Mouse (Mus musculus): ENCODE measurements around the gene Btbd1. TPM values are rescaled to one million over a fixed set of nuclear protein-coding genes. Genes with fewer than 3 reads are reported as not detected.
A peak's percentile ranks its signal among the peaks of the same experiment; 100 is the strongest.

Gene Btbd1
- polyA plus RNA-seq, 1 experiment from 2014 or later = 100 TPM

GRCm38 (mm10) chr7:81855694-81856093 is 26.5 kb upstream of the Btbd1 start, which contains the start of gene Gm10160:
Gene Gm10160 (minus strand): TSS chr7:81855794.
- WGBS = 80% methylated on average over 1 of the region's 1 CpGs
- no peak within 1 kb of the TSS for H3K27ac ChIP-seq (ENCODE audit: low read depth, low read length)
- no peaks in the 10 kb centered on the region for H3K36me3 ChIP-seq (ENCODE audit: control insufficient read depth, insufficient read depth, low read length)

GRCm38 (mm10) chr7:81854568-81855307 is 25.5 kb upstream of the Btbd1 start:
- H3K36me3 ChIP-seq (ENCODE audit: control insufficient read depth, insufficient read depth, low read length) = no peaks in the 10 kb centered on the region
- no peaks in the 10 kb centered on the region for H3K9me3 ChIP-seq (ENCODE audit: control insufficient read depth, low read length)
- ATAC-seq (ENCODE audit: insufficient read depth, low FRiP score, low TSS enrichment) (no peak), DNase-seq (ENCODE audit: low spot score) (no peak)
- no peak overlapping the region for H3K9ac ChIP-seq (ENCODE audit: low read length)
- H3K27ac ChIP-seq (ENCODE audit: low read depth, low read length) = no peak overlapping the region
- H3K4me3 ChIP-seq (ENCODE audit: low read depth, low read length) = no peak overlapping the region
- H3K27me3 ChIP-seq (ENCODE audit: control insufficient read depth, insufficient read depth, low read length) = no peaks in the 10 kb centered on the region
- no peaks in the 10 kb centered on the region for H3K4me1 ChIP-seq (ENCODE audit: control insufficient read depth, insufficient read depth, low read length)
- H3K4me2 ChIP-seq (ENCODE audit: low read depth) = no peak overlapping the region
- 76% methylated on average over 8 of the region's 8 CpGs for WGBS

More at GRCm38 (mm10) chr7:81855694-81856093, 26.5 kb upstream of the Btbd1 start, which contains the start of gene Gm10160:
- Histone ChIP-seq H3K4me1 (ENCODE audit: control insufficient read depth, insufficient read depth, low read length) (no peaks in the 10 kb centered on the region), H3K9ac (ENCODE audit: low read length) (no peak within 1 kb of the TSS), H3K4me2 (ENCODE audit: low read depth) (no peak within 1 kb of the TSS), H3K9me3 (ENCODE audit: control insufficient read depth, low read length) (no peaks in the 10 kb centered on the region), H3K27me3 (ENCODE audit: control insufficient read depth, insufficient read depth, low read length) (0 out of 2 replicates have a peak, but pooled peaks cover 2% of the 10 kb centered on the region), H3K4me3 (ENCODE audit: low read depth, low read length) (no peak within 1 kb of the TSS)
- no peak for ATAC-seq (ENCODE audit: insufficient read depth, low FRiP score, low TSS enrichment)
- no peak for DNase-seq (ENCODE audit: low spot score)

- H3K4me2 ChIP-seq (ENCODE audit: low read depth) = no peak overlapping the region
- H3K4me1 ChIP-seq (ENCODE audit: control insufficient read depth, insufficient read depth, low read length) = no peaks in the 10 kb centered on the region
- no peaks in the 10 kb centered on the region for H3K36me3 ChIP-seq (ENCODE audit: control insufficient read depth, insufficient read depth, low read length)
- no peak overlapping the region for H3K27ac ChIP-seq (ENCODE audit: low read depth, low read length)
- no peaks in the 10 kb centered on the region for H3K27me3 ChIP-seq (ENCODE audit: control insufficient read depth, insufficient read depth, low read length)
- H3K9me3 ChIP-seq (ENCODE audit: control insufficient read depth, low read length) = no peaks in the 10 kb centered on the region
- DNase-seq (ENCODE audit: low spot score) = no peak
- no peak overlapping the region for H3K4me3 ChIP-seq (ENCODE audit: low read depth, low read length)
- WGBS = 94% methylated on average over 3 of the region's 3 CpGs
- H3K9ac ChIP-seq (ENCODE audit: low read length) = no peak overlapping the region
- no peak for ATAC-seq (ENCODE audit: insufficient read depth, low FRiP score, low TSS enrichment)
Measured at GRCm38 (mm10) chr7:81851706-81852105, 22.5 kb upstream of the Btbd1 start.

GRCm38 (mm10) chr7:81850171-81850570 is 20.9 kb upstream of the Btbd1 start:
- H3K27me3 ChIP-seq (ENCODE audit: control insufficient read depth, insufficient read depth, low read length) = no peaks in the 10 kb centered on the region

GRCm38 (mm10) chr7:81849633-81850032 is 20.4 kb upstream of the Btbd1 start:
- 86% methylated on average over 7 of the region's 7 CpGs for WGBS
- Histone ChIP-seq H3K36me3 (ENCODE audit: control insufficient read depth, insufficient read depth, low read length) (no peaks in the 10 kb centered on the region), H3K27ac (ENCODE audit: low read depth, low read length) (no peak overlapping the region), H3K4me1 (ENCODE audit: control insufficient read depth, insufficient read depth, low read length) (no peaks in the 10 kb centered on the region), H3K27me3 (ENCODE audit: control insufficient read depth, insufficient read depth, low read length) (no peaks in the 10 kb centered on the region), H3K4me3 (ENCODE audit: low read depth, low read length) (no peak overlapping the region), H3K9ac (ENCODE audit: low read length) (no peak overlapping the region), H3K9me3 (ENCODE audit: control insufficient read depth, low read length) (no peaks in the 10 kb centered on the region), H3K4me2 (ENCODE audit: low read depth) (no peak overlapping the region)
- no peak for ATAC-seq (ENCODE audit: insufficient read depth, low FRiP score, low TSS enrichment)
- DNase-seq (ENCODE audit: low spot score) = no peak

More at GRCm38 (mm10) chr7:81850171-81850570, 20.9 kb upstream of the Btbd1 start:
- Histone ChIP-seq H3K4me1 (ENCODE audit: control insufficient read depth, insufficient read depth, low read length) (no peaks in the 10 kb centered on the region), H3K4me2 (ENCODE audit: low read depth) (no peak overlapping the region), H3K9ac (ENCODE audit: low read length) (no peak overlapping the region), H3K9me3 (ENCODE audit: control insufficient read depth, low read length) (no peaks in the 10 kb centered on the region), H3K27ac (ENCODE audit: low read depth, low read length) (no peak overlapping the region), H3K36me3 (ENCODE audit: control insufficient read depth, insufficient read depth, low read length) (no peaks in the 10 kb centered on the region), H3K4me3 (ENCODE audit: low read depth, low read length) (no peak overlapping the region)
- ATAC-seq (ENCODE audit: insufficient read depth, low FRiP score, low TSS enrichment) = no peak
- DNase-seq (ENCODE audit: low spot score) = no peak
- 85% methylated on average over 6 of the region's 6 CpGs for WGBS

GRCm38 (mm10) chr7:81849214-81849613 is 20.0 kb upstream of the Btbd1 start:
- ATAC-seq (ENCODE audit: insufficient read depth, low FRiP score, low TSS enrichment) (no peak), DNase-seq (ENCODE audit: low spot score) (no peak)
- no peak overlapping the region for H3K27ac ChIP-seq (ENCODE audit: low read depth, low read length)
- no peaks in the 10 kb centered on the region for H3K9me3 ChIP-seq (ENCODE audit: control insufficient read depth, low read length)
- no peaks in the 10 kb centered on the region for H3K36me3 ChIP-seq (ENCODE audit: control insufficient read depth, insufficient read depth, low read length)
- no peak overlapping the region for H3K9ac ChIP-seq (ENCODE audit: low read length)
- H3K4me2 ChIP-seq (ENCODE audit: low read depth) = no peak overlapping the region
- H3K4me3 ChIP-seq (ENCODE audit: low read depth, low read length) = no peak overlapping the region
- no peaks in the 10 kb centered on the region for H3K27me3 ChIP-seq (ENCODE audit: control insufficient read depth, insufficient read depth, low read length)
- no peaks in the 10 kb centered on the region for H3K4me1 ChIP-seq (ENCODE audit: control insufficient read depth, insufficient read depth, low read length)
- WGBS = 91% methylated on average over 5 of the region's 5 CpGs

DNA sequence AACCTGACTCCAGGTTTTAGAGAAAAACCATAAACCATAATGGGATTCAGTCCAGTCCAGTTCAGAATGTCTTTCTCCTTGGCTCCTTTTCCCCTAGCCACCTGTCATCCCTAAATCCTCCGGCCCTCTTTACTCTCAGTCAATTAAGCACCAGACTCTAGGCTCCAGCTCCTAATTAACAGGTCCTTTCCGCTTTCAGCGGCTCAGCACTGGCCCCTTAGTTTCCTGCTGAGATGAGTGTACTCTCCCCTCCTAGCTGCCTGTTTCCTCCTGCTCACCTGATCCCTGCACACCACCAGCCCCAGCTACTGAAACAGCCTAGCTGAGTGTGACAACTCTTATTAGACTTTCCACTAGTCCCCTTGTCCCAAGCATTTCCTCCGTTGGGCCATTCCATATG is 18.5 kb upstream of the Btbd1 start:
- H3K4me2 ChIP-seq (ENCODE audit: low read depth) = no peak overlapping the region
- no peaks in the 10 kb centered on the region for H3K36me3 ChIP-seq (ENCODE audit: control insufficient read depth, insufficient read depth, low read length)
- H3K9me3 ChIP-seq (ENCODE audit: control insufficient read depth, low read length) = no peaks in the 10 kb centered on the region
- DNase-seq (ENCODE audit: low spot score) (peak; percentile 7), ATAC-seq (ENCODE audit: insufficient read depth, low FRiP score, low TSS enrichment) (no peak)
- no peak overlapping the region for H3K9ac ChIP-seq (ENCODE audit: low read length)
- no peaks in the 10 kb centered on the region for H3K27me3 ChIP-seq (ENCODE audit: control insufficient read depth, insufficient read depth, low read length)
- no peaks in the 10 kb centered on the region for H3K4me1 ChIP-seq (ENCODE audit: control insufficient read depth, insufficient read depth, low read length)
- no peak overlapping the region for H3K27ac ChIP-seq (ENCODE audit: low read depth, low read length)
- 33% methylated on average over 4 of the region's 4 CpGs for WGBS
- no peak overlapping the region for H3K4me3 ChIP-seq (ENCODE audit: low read depth, low read length)

DNA sequence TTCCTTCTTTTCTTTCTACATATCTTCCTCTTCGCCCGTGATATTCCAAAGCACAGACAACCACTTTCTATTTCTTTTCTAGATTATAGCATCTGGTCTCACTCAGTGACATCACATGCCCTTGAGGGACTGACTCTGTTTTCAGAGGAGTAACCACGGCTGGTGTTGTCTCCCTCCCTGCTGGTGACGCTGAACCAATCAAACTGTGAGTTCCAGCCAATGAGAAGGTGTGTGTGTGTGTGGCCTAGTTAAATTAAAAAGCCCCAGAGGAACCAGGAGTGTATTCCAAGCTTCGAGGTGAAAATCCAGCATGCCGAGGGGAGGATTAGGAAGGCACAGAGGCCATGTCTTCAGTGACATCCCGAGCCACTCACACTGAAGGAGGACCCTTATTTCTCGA is 17.8 kb upstream of the Btbd1 start:
- Histone ChIP-seq H3K9ac (ENCODE audit: low read length) (no peak overlapping the region), H3K27me3 (ENCODE audit: control insufficient read depth, insufficient read depth, low read length) (no peaks in the 10 kb centered on the region), H3K4me3 (ENCODE audit: low read depth, low read length) (no peak overlapping the region), H3K36me3 (ENCODE audit: control insufficient read depth, insufficient read depth, low read length) (no peaks in the 10 kb centered on the region), H3K4me1 (ENCODE audit: control insufficient read depth, insufficient read depth, low read length) (no peaks in the 10 kb centered on the region), H3K27ac (ENCODE audit: low read depth, low read length) (no peak overlapping the region), H3K4me2 (ENCODE audit: low read depth) (no peak overlapping the region), H3K9me3 (ENCODE audit: control insufficient read depth, low read length) (no peaks in the 10 kb centered on the region)
- 51% methylated on average over 8 of the region's 8 CpGs for WGBS
- ATAC-seq (ENCODE audit: insufficient read depth, low FRiP score, low TSS enrichment) (no peak), DNase-seq (ENCODE audit: low spot score) (no peak)

- WGBS = 87% methylated on average over 8 of the region's 8 CpGs
- Histone ChIP-seq H3K27ac (ENCODE audit: low read depth, low read length) (no peak overlapping the region), H3K27me3 (ENCODE audit: control insufficient read depth, insufficient read depth, low read length) (no peaks in the 10 kb centered on the region), H3K36me3 (ENCODE audit: control insufficient read depth, insufficient read depth, low read length) (no peaks in the 10 kb centered on the region), H3K9ac (ENCODE audit: low read length) (no peak overlapping the region), H3K9me3 (ENCODE audit: control insufficient read depth, low read length) (no peaks in the 10 kb centered on the region), H3K4me1 (ENCODE audit: control insufficient read depth, insufficient read depth, low read length) (no peaks in the 10 kb centered on the region), H3K4me3 (ENCODE audit: low read depth, low read length) (no peak overlapping the region), H3K4me2 (ENCODE audit: low read depth) (no peak overlapping the region)
- DNase-seq (ENCODE audit: low spot score) (no peak), ATAC-seq (ENCODE audit: insufficient read depth, low FRiP score, low TSS enrichment) (no peak)
Measured at GRCm38 (mm10) chr7:81846008-81846407, 16.8 kb upstream of the Btbd1 start.

Measured in neural tube, embryonic 11.5 days (tissue).